Mouse (Mus musculus) right cerebral cortex, postnatal 14 days (tissue): ENCODE data around the gene Nostrin.

Source experiments
- DNase-seq: peaks from one replicate; pipeline ENCODE4 v3.0.0; 2022

Gene Nostrin

GRCm38 (mm10) chr2:69129425-69130210, 6.0 kb upstream of the Nostrin start:
- DNase-seq: no peak

- no peak for DNase-seq
Observed at GRCm38 (mm10) chr2:69132046-69132445, 3.6 kb upstream of the Nostrin start.

GRCm38 (mm10) chr2:69132488-69133040, 3.0 kb upstream of the Nostrin start:
- no peak for DNase-seq

- no peak for DNase-seq
Observed at GRCm38 (mm10) chr2:69134186-69134585, 1.4 kb upstream of the Nostrin start.

- no peak for DNase-seq
Observed at GRCm38 (mm10) chr2:69134937-69135336, 663 bp upstream of the Nostrin start.

- no peak for DNase-seq
Observed at GRCm38 (mm10) chr2:69137406-69138084, 1.9 kb downstream of the Nostrin start.

- DNase-seq: no peak
Observed at GRCm38 (mm10) chr2:69138759-69139158, 3.2 kb downstream of the Nostrin start.

GRCm38 (mm10) chr2:69140215-69140614, 4.6 kb downstream of the Nostrin start:
- no peak for DNase-seq

GRCm38 (mm10) chr2:69140816-69141215, 5.2 kb downstream of the Nostrin start:
- no peak for DNase-seq

GRCm38 (mm10) chr2:69148691-69149090, 13.1 kb downstream of the Nostrin start:
- DNase-seq: no peak

- DNase-seq: no peak
Observed at GRCm38 (mm10) chr2:69149154-69149553, 13.6 kb downstream of the Nostrin start.

- DNase-seq: no peak
Observed at GRCm38 (mm10) chr2:69150841-69151240, 15.2 kb downstream of the Nostrin start.

- DNase-seq: no peak
Observed at GRCm38 (mm10) chr2:69155861-69156260, 20.3 kb downstream of the Nostrin start.

- DNase-seq: no peak
Observed at GRCm38 (mm10) chr2:69156283-69156682, 20.7 kb downstream of the Nostrin start.

- no peak for DNase-seq
Observed at GRCm38 (mm10) chr2:69158907-69159306, 23.3 kb downstream of the Nostrin start.

- DNase-seq: no peak
Observed at GRCm38 (mm10) chr2:69170395-69171077, 34.9 kb downstream of the Nostrin start.

GRCm38 (mm10) chr2:69175296-69175695, 39.7 kb downstream of the Nostrin start:
- DNase-seq: no peak

GRCm38 (mm10) chr2:69179721-69180120, 44.1 kb downstream of the Nostrin start:
- DNase-seq: no peak

- no peak for DNase-seq
Observed at GRCm38 (mm10) chr2:69187990-69188389, 52.4 kb downstream of the Nostrin start.

- DNase-seq: no peak
Observed at GRCm38 (mm10) chr2:69188732-69189131, 53.1 kb downstream of the Nostrin start.

GRCm38 (mm10) chr2:69189222-69189621, 53.6 kb downstream of the Nostrin start:
- DNase-seq: no peak

- DNase-seq: no peak
Observed at GRCm38 (mm10) chr2:69191059-69191458, 55.5 kb downstream of the Nostrin start.

- DNase-seq: no peak
Observed at GRCm38 (mm10) chr2:69193555-69193954, 58.0 kb downstream of the Nostrin start.
